Mouse (Mus musculus) right cerebral cortex, postnatal 14 days (tissue): ENCODE measurements around the gene Foxp4.
A peak's percentile ranks its signal among the peaks of the same experiment; 100 is the strongest.

Experiments used
- DNase-seq: peaks from one replicate; pipeline ENCODE4 v3.0.0; 2022

Gene Foxp4

GRCm38 (mm10) chr17:47924383-47925339 lies at the start of gene Foxp4:
TSS of gene Foxp4 (minus strand) at chr17:47924645.
- peak; percentile 79 for DNase-seq

- DNase-seq: no peak
These were observed 49.4 kb upstream of the Foxp4 start for GRCm38 (mm10) chr17:47973563-47974472.

- no peak for DNase-seq
These were observed 41.5 kb upstream of the Foxp4 start for GRCm38 (mm10) chr17:47965885-47966505.

- no peak for DNase-seq
These were observed 33.8 kb upstream of the Foxp4 start for GRCm38 (mm10) chr17:47958046-47958790.

GRCm38 (mm10) chr17:47956486-47956885 lies 32.0 kb upstream of the Foxp4 start:
- no peak for DNase-seq

- DNase-seq: no peak
These were observed 30.8 kb upstream of the Foxp4 start for GRCm38 (mm10) chr17:47955054-47955741.

GRCm38 (mm10) chr17:47953231-47953630 lies 28.8 kb upstream of the Foxp4 start:
- no peak for DNase-seq

- DNase-seq: no peak
These were observed 28.1 kb upstream of the Foxp4 start for GRCm38 (mm10) chr17:47952368-47953081.

GRCm38 (mm10) chr17:47951452-47951851 lies 27.0 kb upstream of the Foxp4 start:
- DNase-seq: no peak

- DNase-seq: no peak
These were observed 26.4 kb upstream of the Foxp4 start for GRCm38 (mm10) chr17:47950831-47951230.

GRCm38 (mm10) chr17:47949441-47949840 lies 25.0 kb upstream of the Foxp4 start:
- no peak for DNase-seq

GRCm38 (mm10) chr17:47948753-47949152 lies 24.3 kb upstream of the Foxp4 start:
- DNase-seq: no peak

- no peak for DNase-seq
These were observed 22.5 kb upstream of the Foxp4 start for GRCm38 (mm10) chr17:47946921-47947420.

GRCm38 (mm10) chr17:47946111-47946510 lies 21.7 kb upstream of the Foxp4 start:
- DNase-seq: no peak

GRCm38 (mm10) chr17:47943103-47943870 lies 18.8 kb upstream of the Foxp4 start:
- DNase-seq: no peak

GRCm38 (mm10) chr17:47942008-47942407 lies 17.6 kb upstream of the Foxp4 start:
- no peak for DNase-seq

GRCm38 (mm10) chr17:47938839-47939238 lies 14.4 kb upstream of the Foxp4 start:
- no peak for DNase-seq

- no peak for DNase-seq
These were observed 13.6 kb upstream of the Foxp4 start for GRCm38 (mm10) chr17:47937926-47938600.

GRCm38 (mm10) chr17:47936591-47936990 lies 12.1 kb upstream of the Foxp4 start:
- no peak for DNase-seq
